Mouse (Mus musculus): ENCODE data around the gene Pced1b. TPM values are rescaled to one million over a fixed set of nuclear protein-coding genes. Genes with fewer than 3 reads are reported as not detected.

Pced1b gene
- polyA plus RNA-seq, 1 experiment = 2.2 TPM

DNA sequence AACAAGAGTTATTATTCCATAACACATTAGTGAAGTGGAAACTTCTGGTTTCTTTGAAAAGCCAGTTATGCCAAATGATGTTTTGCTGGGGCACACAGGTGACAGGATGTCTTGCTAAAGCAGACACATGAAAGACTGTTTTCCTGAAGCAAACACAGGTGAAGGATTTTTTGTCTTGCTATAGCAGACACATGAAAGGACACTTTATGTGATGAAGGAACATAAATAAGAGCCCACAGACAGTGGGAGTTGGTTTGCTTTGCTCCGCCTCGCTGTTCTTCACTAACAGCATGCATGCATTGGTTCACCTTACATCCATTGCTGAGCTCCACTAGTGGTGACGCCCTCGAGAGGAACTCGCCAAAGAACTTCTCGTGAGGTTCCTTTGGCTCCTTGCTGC, 154.0 kb downstream of the Pced1b start:
- no peaks in the 10 kb centered on the region for H3K36me3 ChIP-seq (replicated peaks; ENCODE audit: low read length)
- peaks cover 2% of the 10 kb centered on the region for H3K27me3 ChIP-seq (replicated peaks)
- no peak for TF ChIP-seq FLI1 (IDR thresholded peaks at IDR 0.05; ENCODE audit: low read length)
- no peak for TF ChIP-seq GATA1 (IDR thresholded peaks at IDR 0.05; ENCODE audit: borderline replicate concordance, low read length)

DNA sequence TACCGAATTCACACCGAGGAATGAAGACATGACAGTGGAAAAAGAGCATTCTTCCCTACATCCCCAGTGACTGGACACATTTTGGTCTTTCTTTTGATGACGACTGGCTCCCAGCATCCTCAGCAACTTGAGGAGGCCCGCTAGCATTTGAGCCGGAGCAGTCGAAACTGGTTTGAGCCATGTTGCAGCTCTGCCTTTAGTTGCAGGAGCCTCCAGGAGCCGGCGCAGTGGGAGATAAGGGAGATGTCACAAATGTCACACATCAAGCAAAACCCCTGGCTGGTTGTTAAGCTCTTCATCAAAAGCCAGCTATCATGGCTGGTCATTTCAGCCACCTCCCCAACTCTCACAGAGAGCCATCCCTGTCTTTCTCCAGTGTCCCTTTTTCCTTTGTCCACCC, 157.6 kb downstream of the Pced1b start:
- Histone ChIP-seq H3K27me3 (replicated peaks) (no peaks in the 10 kb centered on the region), H3K9me3 (peaks cover 12% of the 10 kb centered on the region), H3K4me1 (no peaks in the 10 kb centered on the region), H3K4me3 (replicated peaks) (no peak overlapping the region), H3K36me3 (replicated peaks; ENCODE audit: low read length) (no peaks in the 10 kb centered on the region)
- TF ChIP-seq GATA1 (IDR thresholded peaks at IDR 0.05; ENCODE audit: borderline replicate concordance, low read length) (no peak), FLI1 (IDR thresholded peaks at IDR 0.05; ENCODE audit: low read length) (no peak)

More for the DNA sequence above, 154.0 kb downstream of the Pced1b start:
- Histone ChIP-seq H3K4me3 (replicated peaks) (no peak overlapping the region), H3K9me3 (peaks cover 28% of the 10 kb centered on the region), H3K4me1 (no peaks in the 10 kb centered on the region)

DNA sequence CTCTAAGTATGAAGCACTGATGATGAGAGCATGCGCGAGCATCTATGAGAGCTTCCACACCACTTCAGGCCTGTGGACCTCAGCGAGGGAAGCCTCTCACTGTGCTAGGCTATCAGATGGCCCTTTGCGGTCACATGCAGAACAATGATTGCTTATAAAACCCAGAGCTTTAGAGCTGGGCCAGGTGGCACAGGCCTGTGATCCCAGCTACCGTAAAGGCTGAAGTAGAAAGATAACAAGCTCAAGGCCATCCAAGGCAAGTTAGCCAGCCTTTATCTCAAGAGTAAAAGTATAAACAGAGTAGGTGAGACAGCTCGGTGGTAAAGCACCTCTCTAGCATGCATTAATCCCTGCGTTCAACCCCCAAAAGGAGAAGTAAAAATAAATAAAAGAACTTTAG, 158.1 kb downstream of the Pced1b start:
- Histone ChIP-seq H3K4me3 (replicated peaks) (no peak overlapping the region), H3K27me3 (replicated peaks) (no peaks in the 10 kb centered on the region), H3K36me3 (replicated peaks; ENCODE audit: low read length) (no peaks in the 10 kb centered on the region), H3K4me1 (no peaks in the 10 kb centered on the region), H3K9me3 (peaks cover 9% of the 10 kb centered on the region)
- TF ChIP-seq GATA1 (IDR thresholded peaks at IDR 0.05; ENCODE audit: borderline replicate concordance, low read length) (no peak), FLI1 (IDR thresholded peaks at IDR 0.05; ENCODE audit: low read length) (no peak)

DNA sequence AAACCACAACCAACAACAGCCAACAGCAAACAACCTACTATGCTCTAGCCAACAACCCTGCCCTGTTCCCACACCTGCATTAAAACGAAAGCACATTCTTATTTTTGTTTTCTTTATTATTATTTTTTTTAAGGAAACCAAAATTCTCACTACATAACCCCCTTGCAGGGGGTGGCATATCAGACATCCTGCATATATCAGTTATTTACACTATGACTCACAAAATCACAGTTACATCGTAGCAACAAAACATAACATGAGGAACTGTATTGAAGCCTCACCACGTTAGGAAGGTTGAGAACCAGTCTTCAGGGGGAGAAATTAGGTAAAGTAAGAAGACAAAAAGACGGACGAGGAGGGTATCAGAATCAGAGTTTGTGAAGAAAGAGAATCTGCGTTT, 159.2 kb downstream of the Pced1b start:
- H3K36me3 ChIP-seq (replicated peaks; ENCODE audit: low read length) = no peaks in the 10 kb centered on the region
- TF ChIP-seq GATA1 (IDR thresholded peaks at IDR 0.05; ENCODE audit: borderline replicate concordance, low read length) (no peak), FLI1 (IDR thresholded peaks at IDR 0.05; ENCODE audit: low read length) (no peak)
- H3K4me3 ChIP-seq (replicated peaks) = no peak overlapping the region

DNA sequence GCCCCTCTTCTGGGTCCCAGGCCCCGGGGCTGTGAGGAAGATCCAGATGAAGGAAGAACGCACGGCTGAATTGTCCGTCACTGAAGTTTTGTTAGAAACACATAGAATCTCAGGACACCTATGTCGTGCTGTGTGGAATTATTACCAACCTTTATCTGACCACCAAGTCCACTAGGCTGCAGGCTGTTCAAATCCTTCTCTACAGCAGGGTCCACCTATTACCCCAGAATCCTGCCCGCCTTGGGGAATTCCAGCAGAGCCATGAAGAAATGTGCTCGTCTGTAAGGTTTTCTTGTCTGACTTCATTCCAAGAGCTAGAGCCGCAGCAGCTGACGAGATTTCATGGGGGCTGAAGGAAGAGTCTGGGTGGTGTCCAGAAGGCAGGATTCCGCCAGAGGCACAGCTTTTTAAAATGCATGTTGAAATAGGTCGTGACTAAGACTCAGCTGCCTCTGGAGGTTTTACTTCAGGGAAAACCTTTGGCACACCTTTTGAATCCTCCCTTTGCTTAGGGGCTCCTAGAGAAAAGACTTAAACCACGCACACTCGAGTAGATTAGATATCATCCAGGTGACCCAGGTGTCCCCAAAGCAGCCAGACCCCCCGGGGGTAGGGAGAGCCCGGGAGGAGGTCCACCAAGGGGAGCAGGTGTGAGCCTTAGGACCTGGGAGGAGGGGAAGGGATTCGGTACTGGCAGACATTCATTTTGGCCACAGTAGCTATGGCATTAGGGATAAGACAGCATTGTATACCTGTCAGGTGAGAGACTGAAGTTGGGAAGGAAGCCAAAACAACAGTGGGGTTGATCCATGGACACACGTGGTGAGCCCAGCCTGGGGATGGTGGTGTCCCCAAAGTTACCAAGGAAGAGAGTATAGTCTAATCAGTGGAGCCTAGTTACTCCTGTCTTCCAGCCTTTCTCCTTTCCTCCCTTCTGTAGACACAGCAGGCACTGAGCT, 160.9 kb downstream of the Pced1b start:
- Histone ChIP-seq H3K4me3 (replicated peaks) (no peak overlapping the region), H3K4me1 (no peaks in the 10 kb centered on the region), H3K27me3 (replicated peaks) (no peaks in the 10 kb centered on the region), H3K36me3 (replicated peaks; ENCODE audit: low read length) (no peaks in the 10 kb centered on the region), H3K9me3 (peaks cover 11% of the 10 kb centered on the region)
- TF ChIP-seq GATA1 (IDR thresholded peaks at IDR 0.05; ENCODE audit: borderline replicate concordance, low read length) (no peak), FLI1 (IDR thresholded peaks at IDR 0.05; ENCODE audit: low read length) (no peak)

More for the DNA sequence above, 159.2 kb downstream of the Pced1b start:
- H3K9me3 ChIP-seq = peaks cover 7% of the 10 kb centered on the region
- no peaks in the 10 kb centered on the region for H3K4me1 ChIP-seq
- H3K27me3 ChIP-seq (replicated peaks) = no peaks in the 10 kb centered on the region

DNA sequence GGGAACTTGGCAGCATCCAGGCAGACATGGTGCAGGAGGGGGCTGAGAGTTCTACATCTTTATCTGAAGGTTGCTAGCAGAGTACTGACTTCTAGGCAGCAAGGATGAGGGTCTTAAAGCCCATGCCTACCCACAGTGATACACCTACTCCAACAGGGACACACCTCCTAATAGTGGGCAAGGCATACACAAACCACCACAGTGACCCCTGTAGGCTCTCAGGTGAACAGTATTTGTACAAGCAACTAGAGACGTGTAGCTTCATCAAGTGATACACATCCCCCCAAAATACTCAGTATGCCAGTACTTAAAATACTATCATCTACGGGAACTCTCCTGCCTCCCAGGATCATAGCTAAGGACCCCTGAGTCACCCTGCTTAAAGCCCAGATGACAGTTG, 164.2 kb downstream of the Pced1b start:
- no peak overlapping the region for H3K4me3 ChIP-seq (replicated peaks)
- H3K27me3 ChIP-seq (replicated peaks) = no peaks in the 10 kb centered on the region
- no peaks in the 10 kb centered on the region for H3K36me3 ChIP-seq (replicated peaks; ENCODE audit: low read length)
- no peaks in the 10 kb centered on the region for H3K4me1 ChIP-seq
- TF ChIP-seq GATA1 (IDR thresholded peaks at IDR 0.05; ENCODE audit: borderline replicate concordance, low read length) (no peak), FLI1 (IDR thresholded peaks at IDR 0.05; ENCODE audit: low read length) (no peak)
- peaks cover 19% of the 10 kb centered on the region for H3K9me3 ChIP-seq

DNA sequence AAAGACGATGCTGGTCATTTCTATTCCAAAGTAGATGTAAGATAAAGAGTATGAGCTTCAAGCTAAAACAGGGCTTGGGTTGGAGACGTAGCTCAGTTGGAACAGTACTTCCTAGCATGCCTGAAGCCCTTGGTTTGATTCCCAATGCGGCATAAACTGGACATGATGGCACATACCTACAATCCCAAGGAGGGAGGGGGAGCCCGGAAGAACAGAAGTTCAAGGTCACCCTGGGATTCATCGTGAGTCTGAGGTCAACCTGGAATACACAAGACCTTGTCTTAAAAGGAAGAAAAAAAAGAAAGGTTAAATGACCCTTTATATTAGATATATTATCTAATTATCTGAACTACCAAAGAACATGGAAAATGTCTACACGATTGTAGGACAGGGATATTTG, 164.8 kb downstream of the Pced1b start:
- H3K4me1 ChIP-seq = no peaks in the 10 kb centered on the region
- H3K9me3 ChIP-seq = peaks cover 19% of the 10 kb centered on the region
- H3K4me3 ChIP-seq (replicated peaks) = no peak overlapping the region
- no peaks in the 10 kb centered on the region for H3K27me3 ChIP-seq (replicated peaks)
- TF ChIP-seq FLI1 (IDR thresholded peaks at IDR 0.05; ENCODE audit: low read length) = no peak
- no peak for TF ChIP-seq GATA1 (IDR thresholded peaks at IDR 0.05; ENCODE audit: borderline replicate concordance, low read length)
- no peaks in the 10 kb centered on the region for H3K36me3 ChIP-seq (replicated peaks; ENCODE audit: low read length)

DNA sequence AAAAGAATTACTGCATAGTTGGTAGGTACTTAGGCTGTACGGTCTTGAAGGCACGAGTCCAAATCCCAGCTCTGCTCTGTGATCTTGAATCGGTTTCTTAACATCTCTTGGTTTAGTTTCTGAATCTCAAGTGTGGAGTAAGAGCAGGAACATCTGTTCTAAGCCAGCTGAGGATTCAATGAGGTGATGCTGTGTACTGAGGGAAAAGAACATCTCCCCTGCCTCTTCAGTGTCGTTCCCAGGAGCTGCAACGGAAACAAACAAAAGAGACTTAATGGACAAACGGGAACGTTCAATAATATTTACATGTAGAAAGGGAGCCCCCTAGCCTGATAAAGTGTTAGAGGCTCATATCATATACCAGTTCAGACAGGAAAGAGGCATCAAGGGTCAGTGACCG, 165.4 kb downstream of the Pced1b start:
- TF ChIP-seq GATA1 (IDR thresholded peaks at IDR 0.05; ENCODE audit: borderline replicate concordance, low read length) = no peak
- TF ChIP-seq FLI1 (IDR thresholded peaks at IDR 0.05; ENCODE audit: low read length) = no peak
- H3K27me3 ChIP-seq (replicated peaks) = no peaks in the 10 kb centered on the region
- H3K9me3 ChIP-seq = peaks cover 22% of the 10 kb centered on the region
- no peak overlapping the region for H3K4me3 ChIP-seq (replicated peaks)
- H3K4me1 ChIP-seq = no peaks in the 10 kb centered on the region
- no peaks in the 10 kb centered on the region for H3K36me3 ChIP-seq (replicated peaks; ENCODE audit: low read length)

DNA sequence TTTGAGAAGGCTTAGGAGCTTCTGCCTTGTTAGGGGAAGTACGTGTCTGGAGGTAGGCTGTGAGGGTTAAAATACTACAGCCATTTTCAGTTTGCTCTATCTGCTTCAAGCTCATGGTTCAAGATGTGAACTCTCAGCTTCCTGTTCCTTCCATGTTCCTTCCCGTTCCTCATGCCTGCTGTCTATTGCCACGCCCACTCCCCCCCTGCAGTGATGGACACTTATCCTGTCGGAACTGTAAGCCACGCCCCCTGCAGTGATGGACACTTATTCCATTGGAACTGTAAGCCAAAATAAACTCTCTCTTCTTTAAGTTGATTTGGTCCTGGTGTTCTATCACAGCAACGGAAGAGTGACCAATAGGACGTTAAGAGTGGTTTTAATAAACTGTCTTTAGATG, 166.0 kb downstream of the Pced1b start:
- no peak for TF ChIP-seq GATA1 (IDR thresholded peaks at IDR 0.05; ENCODE audit: borderline replicate concordance, low read length)
- TF ChIP-seq FLI1 (IDR thresholded peaks at IDR 0.05; ENCODE audit: low read length) = no peak
- Histone ChIP-seq H3K9me3 (peaks cover 26% of the 10 kb centered on the region), H3K4me1 (no peaks in the 10 kb centered on the region), H3K27me3 (replicated peaks) (no peaks in the 10 kb centered on the region), H3K36me3 (replicated peaks; ENCODE audit: low read length) (no peaks in the 10 kb centered on the region), H3K4me3 (replicated peaks) (no peak overlapping the region)

DNA sequence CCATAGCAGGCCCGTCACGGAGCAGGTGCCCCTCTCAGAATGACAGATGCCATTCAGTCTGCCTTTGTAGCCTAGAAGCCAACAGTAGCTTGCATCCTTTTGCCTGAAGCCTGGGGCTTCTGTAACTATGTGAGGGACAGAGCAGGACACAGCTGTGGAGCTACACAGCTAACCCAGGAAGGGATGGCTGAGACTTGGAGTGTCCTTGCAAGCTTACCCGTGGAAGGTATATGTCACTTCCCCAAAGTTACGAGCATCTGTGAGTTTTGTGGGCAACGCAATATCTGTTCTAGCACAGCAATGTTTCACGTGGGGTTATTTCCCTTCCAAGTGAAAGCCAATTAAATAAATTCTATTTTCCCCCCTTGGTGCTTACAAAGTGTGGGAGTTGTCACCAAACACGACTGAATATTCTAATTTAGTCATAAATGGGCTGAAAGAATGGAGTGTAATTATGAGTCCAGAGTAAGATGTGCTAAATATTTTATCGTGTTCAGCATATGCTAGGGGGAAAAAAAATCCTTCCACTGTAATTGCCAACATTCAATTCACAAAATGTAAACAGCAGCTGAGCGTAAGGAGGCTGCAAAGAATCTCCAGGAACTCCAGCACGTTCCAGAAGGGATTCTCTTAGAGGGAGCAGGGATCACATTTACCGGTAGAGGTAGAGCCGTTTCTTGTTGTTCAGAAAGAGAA, 168.0 kb downstream of the Pced1b start:
- Histone ChIP-seq H3K4me3 (replicated peaks) (no peak overlapping the region), H3K4me1 (no peaks in the 10 kb centered on the region), H3K9me3 (peaks cover 36% of the 10 kb centered on the region), H3K27me3 (replicated peaks) (no peaks in the 10 kb centered on the region), H3K36me3 (replicated peaks; ENCODE audit: low read length) (no peaks in the 10 kb centered on the region)
- no peak for TF ChIP-seq GATA1 (IDR thresholded peaks at IDR 0.05; ENCODE audit: borderline replicate concordance, low read length)
- TF ChIP-seq FLI1 (IDR thresholded peaks at IDR 0.05; ENCODE audit: low read length) = no peak

All from megakaryocyte, embryonic 14.5 days (primary cell).